Mouse (Mus musculus) granulocyte monocyte progenitor cell, adult 5-6 weeks (primary cell): Measurements from ENCODE around the gene Acy3. TPM values are rescaled to one million over a fixed set of nuclear protein-coding genes. Genes with fewer than 3 reads are reported as not detected.
"Not testable (repeated sequence)": the region's sequence is repeated elsewhere in the genome, so short reads cannot be mapped to it uniquely, and the experiment has no call there.

Source experiments
- ATAC-seq: replicated peaks from 2 replicates; pipeline ENCODE4 v1.8.0; 2016; ENCODE audit warnings: mild to moderate bottlenecking, moderate TSS enrichment, inconsistent platforms; ENCODE audit not compliant: poor library complexity, severe bottlenecking
- total RNA-seq, 2 experiments: library from RNA; stranded (forward) in 1 of 2; stranded (reverse) in 1 of 2; fragments of 200-712, 200-1000 nt in 1 of 2; fragments of >200 nt in 1 of 2; fragmentation: Nextera tagmentation in 1 of 2; gene quantifications; 2 replicates each; pipeline ENCODE4 v1.2.3; 2014 to 2017

Gene Acy3
- total RNA-seq (2014; fragmentation: Nextera tagmentation) (4.1 and 6.4 TPM in 2 replicates), total RNA-seq (2017) (0.73 and 4.0 TPM in 2 replicates)

DNA sequence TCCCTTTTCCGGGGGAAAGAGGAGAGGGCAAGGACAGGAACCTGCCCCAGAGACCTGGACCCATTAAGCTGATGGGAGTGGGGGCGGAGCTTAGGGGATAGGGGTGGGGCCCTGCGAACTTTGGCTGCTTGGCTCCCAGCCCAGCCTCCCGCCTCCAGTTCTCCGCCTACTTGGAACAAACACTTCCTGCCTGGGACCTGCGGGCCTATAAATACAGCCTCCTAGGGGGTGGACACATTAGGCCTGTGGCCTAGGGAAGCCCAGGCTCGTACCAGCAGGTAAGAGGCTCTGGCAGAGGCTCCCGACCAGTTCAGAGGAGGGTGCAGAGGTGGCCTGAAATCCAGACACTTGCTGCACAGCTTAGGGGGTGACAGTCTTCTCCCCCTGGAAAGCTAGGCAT is at the start of gene Acy3:
Gene Acy3 (plus strand): TSS at position 237 of the 400 bp plus-strand sequence.
- ATAC-seq: peak; percentile 42

DNA sequence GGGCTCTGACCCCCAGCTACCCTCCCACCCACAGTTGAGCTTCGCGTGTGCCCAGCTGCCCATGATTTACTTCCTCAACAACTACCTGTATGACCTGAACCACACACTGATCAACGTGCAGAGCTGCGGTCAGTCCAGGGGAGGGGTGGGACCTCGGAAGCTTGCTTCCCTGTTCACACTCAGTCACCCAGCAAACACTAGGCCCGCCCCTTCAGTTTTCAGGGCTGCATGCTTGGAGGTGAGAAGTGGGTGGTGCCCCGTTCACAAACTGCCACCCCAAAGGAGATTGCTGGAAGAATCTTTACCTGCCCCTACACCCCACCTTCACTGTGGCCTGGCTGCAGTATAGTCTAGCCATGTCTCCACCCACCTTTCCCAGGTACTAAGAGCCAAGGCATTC is 44.1 kb upstream of the Acy3 start:
- ATAC-seq: no peak

DNA sequence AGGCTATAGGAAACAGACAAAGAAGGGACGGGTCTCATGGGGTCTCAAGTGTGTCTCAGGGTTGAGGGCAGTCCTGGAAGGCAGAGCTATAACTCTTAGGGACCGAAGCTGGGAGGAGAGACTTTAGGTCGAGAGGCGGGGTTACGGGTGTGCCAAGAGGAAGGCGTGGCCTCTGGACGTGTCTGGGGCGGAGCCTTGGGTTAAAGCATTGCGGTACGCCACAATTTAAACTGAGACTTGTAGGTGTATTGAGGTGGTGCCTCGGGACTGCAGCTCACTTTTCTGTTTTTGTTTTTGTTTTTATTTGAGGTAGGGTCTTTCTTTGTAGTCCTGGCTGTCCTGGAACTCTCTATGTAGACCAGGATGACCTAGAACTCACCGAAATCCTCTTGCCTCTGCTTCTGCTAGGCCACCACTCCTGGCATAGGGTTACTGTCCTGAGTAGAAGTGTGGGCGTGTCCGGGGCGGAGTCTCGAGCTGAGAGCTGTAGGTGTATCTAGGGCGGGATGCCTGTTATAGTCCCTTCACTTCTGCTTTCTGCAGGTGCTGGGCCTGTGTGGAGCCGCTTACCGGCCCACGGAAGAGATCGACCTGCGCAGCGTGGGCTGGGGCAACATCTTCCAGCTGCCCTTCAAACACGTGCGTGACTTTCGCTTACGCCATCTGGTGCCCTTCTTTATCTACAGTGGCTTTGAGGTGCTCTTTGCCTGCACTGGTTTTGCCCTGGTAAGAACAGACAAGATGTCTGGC is 43.2 kb upstream of the Acy3 start:
- peak; percentile 54 for ATAC-seq

DNA sequence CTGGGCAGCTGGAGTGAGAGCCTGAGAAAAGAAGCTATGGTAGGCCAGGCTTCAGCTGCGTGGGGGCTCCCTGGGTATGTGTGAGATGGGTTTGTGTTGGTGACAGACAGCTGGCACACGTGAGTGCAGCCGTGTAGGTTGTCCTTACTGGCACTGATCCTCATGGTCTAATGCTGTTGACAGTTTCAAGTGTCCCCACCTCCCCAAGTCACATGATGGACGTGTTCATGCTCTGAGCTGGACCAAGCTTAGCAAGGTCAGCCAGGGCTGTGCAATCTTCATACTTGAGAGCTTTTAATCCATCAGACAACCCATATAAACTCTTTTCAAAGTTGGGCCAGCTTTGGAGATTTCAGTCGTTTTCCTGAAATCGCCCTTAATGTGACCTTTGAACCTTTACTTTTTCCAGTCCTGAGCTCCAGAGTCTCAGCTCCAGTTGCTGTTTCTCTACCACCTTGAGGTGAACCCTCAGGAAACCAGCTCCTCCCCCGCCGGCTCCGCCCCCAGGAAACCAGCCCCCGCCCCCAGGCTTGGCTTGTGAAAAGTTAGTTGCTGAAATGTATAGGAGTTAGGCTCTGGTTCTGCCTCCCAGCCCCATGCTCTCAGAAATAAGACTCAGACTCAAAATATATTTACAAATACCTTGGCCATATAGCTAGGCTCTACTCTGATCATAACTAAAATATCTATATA is 40.4 kb upstream of the Acy3 start:
- peak; percentile 36; the same call in 1 of the 2 replicates for ATAC-seq

DNA sequence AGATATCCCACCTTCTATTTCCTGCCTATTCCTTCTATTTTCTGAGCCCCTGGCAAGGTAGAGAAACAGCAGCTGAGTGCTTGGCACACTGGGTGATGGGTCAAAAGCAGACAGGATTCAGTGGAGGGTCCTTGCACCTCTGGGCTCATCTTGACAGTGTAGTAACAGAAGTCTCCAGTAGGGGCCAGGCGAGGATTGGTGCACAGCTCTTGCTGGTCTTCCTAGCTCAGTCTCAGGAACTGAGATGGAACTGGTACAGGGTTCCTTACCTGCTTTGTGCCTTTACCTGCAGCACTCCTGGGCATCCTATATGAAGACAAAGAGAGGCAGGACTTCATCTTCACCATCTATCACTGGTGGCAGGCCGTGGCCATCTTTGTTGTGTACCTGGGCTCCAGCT is 39.7 kb upstream of the Acy3 start:
- peak; percentile 38; the same call in 1 of the 2 replicates for ATAC-seq

DNA sequence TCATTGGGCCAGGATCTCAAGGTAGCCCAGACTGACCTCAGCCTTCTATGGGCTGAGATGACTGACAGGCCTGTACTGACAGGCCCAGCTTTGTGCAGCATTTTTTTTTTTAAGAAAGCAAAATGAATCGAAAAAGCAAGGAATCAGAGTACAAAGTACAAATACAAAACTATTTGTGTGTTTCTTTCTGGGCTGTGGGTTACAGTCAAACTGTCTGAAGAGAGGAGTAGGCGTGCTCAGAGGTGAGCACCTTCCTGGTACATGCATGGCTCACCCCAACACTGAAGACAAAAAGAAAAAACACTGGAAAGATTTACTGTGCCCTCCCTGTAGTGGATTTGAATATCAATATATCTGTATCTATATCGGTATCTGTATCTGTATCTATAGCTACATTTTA is 38.6 kb upstream of the Acy3 start:
- ATAC-seq: no peak

DNA sequence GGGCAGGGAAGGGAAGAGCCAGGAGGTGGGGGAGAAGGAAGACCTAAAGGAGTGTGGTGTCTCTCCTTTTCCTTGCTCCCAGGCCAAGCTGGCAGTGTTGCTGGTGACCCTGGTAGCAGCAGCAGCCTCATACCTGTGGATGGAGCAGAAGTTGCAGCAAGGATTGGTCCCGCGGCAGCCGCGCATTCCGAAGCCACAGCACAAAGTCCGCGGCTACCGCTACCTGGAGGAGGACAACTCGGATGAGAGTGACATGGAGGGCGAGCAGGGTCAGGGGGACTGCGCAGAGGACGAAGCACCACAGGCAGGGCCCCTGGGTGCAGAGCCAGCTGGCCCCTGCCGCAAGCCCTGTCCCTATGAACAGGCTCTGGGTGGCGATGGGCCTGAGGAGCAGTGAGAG is 37.8 kb upstream of the Acy3 start:
- no peak for ATAC-seq

DNA sequence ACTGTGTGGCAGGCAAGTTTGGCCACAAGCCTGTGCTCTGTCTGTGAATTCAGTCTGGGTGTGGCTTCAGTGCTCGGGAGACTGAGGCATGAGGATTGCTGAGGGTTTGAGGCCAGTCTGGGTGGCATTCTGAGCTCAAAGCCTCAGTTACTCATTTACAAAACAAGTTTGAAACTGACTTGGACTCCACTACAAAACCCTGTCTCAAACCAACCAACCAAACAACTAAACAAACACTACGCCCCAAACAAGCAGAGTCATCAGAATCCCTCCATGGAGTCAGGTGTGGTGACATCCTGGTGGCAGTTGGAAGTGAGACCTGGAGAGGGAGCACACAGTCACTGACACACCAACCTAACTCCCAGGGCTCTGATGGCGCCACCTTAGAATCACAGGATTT is 36.0 kb upstream of the Acy3 start:
- ATAC-seq: no peak

DNA sequence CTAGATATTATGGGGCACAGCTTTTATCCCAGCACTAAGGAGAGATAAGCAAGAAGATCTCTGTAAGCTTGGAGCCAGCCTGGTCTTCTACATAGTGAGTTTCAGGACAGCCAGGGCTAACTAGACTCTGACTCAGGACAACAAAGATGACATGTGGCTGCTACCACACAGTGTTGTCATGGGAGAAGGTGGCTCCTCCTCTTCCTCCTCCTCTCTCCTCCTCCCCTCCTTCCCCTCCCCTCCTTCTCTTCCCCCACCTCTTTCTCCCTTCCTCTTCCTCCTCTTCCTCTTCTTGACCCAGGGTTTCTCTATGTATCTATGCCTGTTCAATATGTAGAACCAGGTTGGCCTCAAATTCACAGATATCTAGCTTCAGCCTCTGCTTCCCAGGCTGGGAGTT is 34.9 kb upstream of the Acy3 start:
- peak; percentile 73 for ATAC-seq

DNA sequence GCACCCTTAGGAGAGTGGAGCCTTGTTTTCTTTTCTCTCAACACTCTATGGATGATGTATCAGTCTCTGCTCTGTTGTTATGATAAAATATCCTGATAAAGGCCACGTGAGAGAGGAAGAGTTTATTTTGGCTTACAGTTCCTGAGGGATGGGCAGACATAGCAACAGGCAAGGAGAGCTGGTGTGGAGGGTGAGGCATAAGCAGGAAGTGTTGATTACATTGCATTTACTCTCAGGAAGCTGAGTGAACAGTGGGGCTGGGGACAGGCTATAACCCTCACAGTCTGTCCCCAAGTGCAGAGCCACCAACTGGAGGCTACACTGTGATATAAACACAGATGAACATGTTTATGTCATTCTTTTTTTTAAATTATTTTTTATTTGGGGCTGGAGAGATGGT is 34.3 kb upstream of the Acy3 start:
- no peak for ATAC-seq

DNA sequence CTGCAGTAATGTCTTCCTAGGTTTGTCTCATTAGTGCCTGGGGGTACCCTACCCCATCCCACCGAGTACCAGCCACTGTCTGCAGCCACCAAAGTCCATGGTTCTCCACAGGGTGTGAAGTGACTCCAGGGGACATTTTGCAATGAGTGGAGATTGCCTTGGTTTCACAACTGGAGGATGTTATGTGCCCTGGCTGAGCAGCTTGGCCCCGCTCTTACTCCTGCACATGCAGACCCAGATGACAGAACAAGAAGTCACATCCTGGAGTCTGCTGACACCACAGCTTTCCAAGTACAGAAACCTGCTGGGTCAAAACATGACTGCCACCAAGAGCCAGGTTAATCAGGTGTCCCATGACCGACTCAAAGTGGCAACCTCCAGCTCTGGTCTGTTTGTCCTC is 31.3 kb upstream of the Acy3 start:
- peak; percentile 74 for ATAC-seq

GRCm38 (mm10) chr19:3955804-3956203 is 30.6 kb upstream of the Acy3 start:
- no peak for ATAC-seq

- ATAC-seq: not testable (repeated sequence)
Measured at GRCm38 (mm10) chr19:3957296-3958036, 28.9 kb upstream of the Acy3 start.

- no peak for ATAC-seq
Measured at GRCm38 (mm10) chr19:3958470-3958869, 27.9 kb upstream of the Acy3 start, which contains the start of gene Aldh3b3. Gene Aldh3b3 (plus strand): TSS chr19:3958645.

DNA sequence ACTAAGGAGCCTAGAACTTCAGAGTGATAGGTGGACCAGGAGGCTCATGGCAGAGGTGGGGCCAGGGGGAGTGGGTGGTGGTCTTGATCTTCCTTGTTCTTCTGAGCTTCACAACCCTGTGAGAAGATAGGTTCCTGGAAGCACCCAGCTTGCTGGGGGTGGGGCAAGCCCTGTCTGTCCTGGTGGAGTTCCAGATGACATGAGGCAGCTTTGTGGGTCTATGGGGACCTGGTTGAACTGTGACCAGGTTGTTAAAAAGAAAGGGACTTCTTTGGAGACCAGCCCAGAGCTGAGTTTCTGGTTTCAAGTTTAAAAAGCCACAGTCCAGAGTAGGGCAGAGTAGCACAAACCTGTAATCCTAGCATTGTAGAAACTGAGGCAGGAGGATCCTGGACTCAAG is 27.3 kb upstream of the Acy3 start:
- ATAC-seq: no peak

DNA sequence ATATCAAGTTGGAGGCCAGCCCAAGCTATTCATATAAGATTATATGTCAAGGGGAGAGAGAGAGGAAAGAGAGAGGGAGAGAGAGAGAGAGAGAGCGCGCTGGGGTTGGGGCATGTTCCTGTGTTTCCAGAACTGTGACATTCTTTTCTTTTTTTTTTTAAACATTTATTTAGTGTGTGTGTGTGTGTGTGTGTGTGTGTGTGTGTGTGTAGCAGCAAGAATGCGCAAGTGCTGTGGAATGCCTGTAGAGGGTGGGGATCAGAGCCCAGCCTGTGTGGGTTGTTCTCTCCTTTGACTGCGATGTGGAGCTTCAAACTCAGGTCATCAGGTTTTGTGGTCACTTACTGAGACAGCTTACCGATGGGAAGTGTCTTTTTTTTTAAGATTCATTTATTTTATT is 26.2 kb upstream of the Acy3 start:
- ATAC-seq: no peak

DNA sequence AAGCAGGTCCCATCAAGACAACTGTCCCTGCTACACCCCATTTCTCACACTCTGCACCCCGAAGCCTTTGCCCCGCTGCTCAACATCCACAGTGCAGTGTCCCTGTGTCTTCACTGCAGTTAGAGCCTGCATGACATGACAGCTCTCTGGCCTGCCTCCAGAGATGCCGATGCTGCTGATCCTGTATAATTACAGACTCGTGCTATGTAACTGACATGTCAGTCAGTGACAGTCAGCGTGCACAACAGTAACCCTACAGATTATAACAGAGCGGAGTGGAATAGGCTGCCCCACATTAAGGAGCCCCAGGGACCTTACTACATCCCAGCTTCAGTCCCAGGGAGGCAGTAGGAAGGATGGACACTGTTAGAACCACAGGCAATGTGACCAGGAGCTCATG is 24.6 kb upstream of the Acy3 start:
- not testable (repeated sequence) for ATAC-seq

DNA sequence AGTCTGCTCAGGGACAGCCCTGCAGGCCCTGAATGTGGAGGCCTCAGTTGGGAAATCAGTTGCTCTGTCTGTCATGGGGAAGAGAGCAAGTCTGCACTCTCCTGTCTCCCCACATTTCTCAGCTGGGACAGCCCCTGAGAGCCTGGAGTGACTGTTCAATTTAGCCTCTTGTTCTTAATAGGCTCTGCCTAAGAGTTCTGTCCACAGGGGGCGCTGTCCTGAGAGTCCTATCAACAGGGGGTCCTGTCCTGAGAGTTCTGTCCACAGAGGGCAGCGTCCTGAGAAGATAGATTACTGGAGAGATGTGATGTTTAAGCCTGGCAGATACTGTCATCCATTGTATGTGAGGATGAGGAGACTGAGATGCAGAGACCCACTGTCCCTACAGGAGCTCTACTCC is 23.9 kb upstream of the Acy3 start:
- peak; percentile 34; the same call in 1 of the 2 replicates for ATAC-seq

DNA sequence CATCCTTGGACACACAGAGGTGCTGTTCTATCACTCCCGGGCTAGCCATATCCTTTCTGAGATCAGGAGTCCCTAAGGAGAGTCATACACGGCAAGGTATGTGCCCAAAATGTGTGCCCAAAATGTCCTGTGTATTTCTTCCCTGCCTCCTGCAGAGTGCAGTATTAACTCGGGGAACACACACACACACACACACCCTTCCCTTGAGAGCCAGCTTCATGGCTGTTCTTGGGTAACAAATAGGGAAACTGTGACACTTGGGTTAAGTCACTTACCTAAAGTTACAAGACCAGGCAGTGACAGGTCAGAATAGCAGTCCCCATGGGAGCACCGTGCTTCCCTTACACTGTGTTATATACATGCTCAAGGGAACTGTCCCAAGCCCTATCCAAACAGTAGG is 22.3 kb upstream of the Acy3 start:
- no peak for ATAC-seq

DNA sequence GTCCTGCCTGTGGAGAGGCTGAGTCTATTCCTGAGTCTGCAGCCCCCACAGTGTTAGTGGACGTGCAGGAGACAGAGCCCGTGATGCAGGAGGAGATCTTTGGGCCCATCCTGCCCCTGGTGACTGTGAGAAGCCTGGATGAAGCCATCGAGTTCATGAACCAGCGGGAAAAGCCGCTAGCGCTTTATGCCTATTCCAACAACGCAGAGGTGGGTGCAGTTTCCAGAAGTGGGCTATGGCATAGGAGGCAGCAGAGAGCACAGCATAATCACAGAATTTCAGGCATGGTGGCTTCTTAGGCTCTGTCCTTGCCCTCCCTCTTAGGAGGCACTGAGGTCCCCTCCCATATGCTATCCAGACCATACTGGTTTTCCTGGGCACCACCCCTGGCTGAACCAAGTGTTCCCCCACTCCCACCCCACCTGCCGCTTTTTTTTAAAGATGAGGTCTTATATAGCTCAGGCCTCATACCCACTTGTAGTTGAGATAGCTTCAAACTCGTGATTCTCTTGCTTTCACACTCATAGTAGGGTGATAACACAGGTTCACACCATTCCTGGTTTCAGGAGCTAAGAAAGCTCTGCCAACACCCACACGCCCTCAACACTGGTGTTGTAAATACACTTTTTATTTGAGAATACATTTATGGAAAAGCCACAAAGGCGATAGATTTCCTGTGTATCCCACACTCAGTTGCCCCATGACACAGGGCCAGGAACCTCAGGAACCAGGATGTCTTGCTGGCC is 19.9 kb upstream of the Acy3 start:
- ATAC-seq: no peak
